Mouse (Mus musculus) ES-E14 (cell line): Measurements from ENCODE around the gene Tmem151a.

ENCODE experiments used
- CHD2 ChIP-seq: IDR thresholded peaks from 2 replicates; pipeline ENCODE4 v1.6.1; 2014; ENCODE audit warnings: mild to moderate bottlenecking, low read depth, low read length, inconsistent platforms
- ZC3H11A ChIP-seq: IDR thresholded peaks from 2 replicates; pipeline ENCODE4 v1.6.1; 2012; ENCODE audit warnings: low read depth, mild to moderate bottlenecking, inconsistent platforms, low read length, borderline replicate concordance
- ZNF384 ChIP-seq: IDR thresholded peaks from 2 replicates; pipeline ENCODE4 v1.6.1; 2012; ENCODE audit warnings: low read depth, low read length, inconsistent platforms

DNA sequence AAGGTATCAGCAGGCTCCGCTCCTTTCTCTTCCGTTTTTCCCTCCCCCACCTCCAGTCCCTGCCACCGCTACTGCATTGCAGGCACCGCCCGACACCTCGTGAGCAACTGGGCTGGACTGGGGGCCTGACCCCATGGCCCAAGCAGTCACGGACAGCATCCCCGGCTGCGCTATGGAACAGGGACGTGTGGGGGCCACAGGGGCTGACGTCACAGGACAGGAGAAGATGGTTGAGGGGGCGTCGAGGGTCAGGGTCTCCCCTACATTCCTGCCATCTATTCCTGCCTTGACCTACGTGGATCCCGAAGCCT is 542 bp downstream of the Tmem151a start:
- TF ChIP-seq CHD2 = no peak
- TF ChIP-seq ZNF384 = no peak
- TF ChIP-seq ZC3H11A = no peak
